In the genomic region with DNA sequence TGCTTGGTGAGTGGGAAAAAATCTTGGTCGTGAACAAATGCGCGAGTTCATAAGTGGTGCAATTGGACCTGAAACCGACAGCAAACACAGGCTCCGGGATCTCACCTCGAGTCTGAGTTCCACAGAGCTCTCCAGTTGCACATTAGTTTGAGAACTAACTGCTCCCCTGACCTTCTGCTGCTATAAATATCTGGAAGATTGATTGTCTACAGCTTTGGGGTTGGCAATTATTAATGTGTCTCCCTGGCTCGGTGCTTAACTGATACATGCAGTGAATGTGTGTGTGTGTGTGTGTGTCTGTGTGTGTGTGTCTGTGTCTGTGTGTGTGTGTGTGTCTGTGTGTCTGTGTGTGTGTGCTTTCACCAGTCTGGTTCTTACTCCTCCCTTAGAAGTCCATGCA, we compare ENCODE assay signal across 21 mouse cellular contexts.
DNase-seq lines count a peak whose midpoint lies in the region; ATAC-seq and TF ChIP-seq lines count a peak whose summit lies in the region.
"Had no signal": no experiment of that assay in that cellular context is flagged by ENCODE, and none has a peak within 500 bp of the region (broad histone marks: within the 10 kb centered on the region; RNA-seq: fewer than 3 reads in every experiment).

No protein-coding gene starts in this region.

- no peaks in the 10 kb centered on the region for H3K36me3 ChIP-seq in hindbrain, postnatal 0 days (ENCODE audit: insufficient read depth, low read length)
- H3K36me3 ChIP-seq in hindbrain, embryonic 12.5 days: no peaks in the 10 kb centered on the region
- no peaks in the 10 kb centered on the region for H3K36me3 ChIP-seq in lung, embryonic 15.5 days
- H3K36me3 ChIP-seq in stomach, embryonic 15.5 days: no peaks in the 10 kb centered on the region
- H3K36me3 ChIP-seq: embryonic facial prominence, embryonic 10.5 days; G1E; heart, embryonic 13.5 days had no signal

- no peak overlapping the region for H3K4me3 ChIP-seq in hindbrain, postnatal 0 days (ENCODE audit: low read length)
- no peak overlapping the region for H3K4me3 ChIP-seq in hindbrain, embryonic 12.5 days
- H3K4me3 ChIP-seq in lung, embryonic 15.5 days: no peak overlapping the region
- no peak overlapping the region for H3K4me3 ChIP-seq in stomach, embryonic 15.5 days (replicated peaks)
- H3K4me3 ChIP-seq: embryonic facial prominence, embryonic 10.5 days; forebrain, embryonic 13.5 days; heart, embryonic 13.5 days had no signal

- no peak for TF ChIP-seq CTCF in hindbrain, postnatal 0 days (IDR thresholded peaks at IDR 0.05; ENCODE audit: low read depth)

- ATAC-seq in hindbrain, postnatal 0 days: no peak
- ATAC-seq in hindbrain, embryonic 12.5 days (ENCODE audit: low FRiP score): no peak
- no peak for ATAC-seq in lung, embryonic 15.5 days (ENCODE audit: borderline replicate concordance, extremely low read depth, low FRiP score, low TSS enrichment)
- peak; percentile 39; the same call in 1 of the 2 replicates for ATAC-seq in stomach, embryonic 15.5 days (ENCODE audit: insufficient read depth, low FRiP score, low read depth)
- ATAC-seq: CD4-positive, CD25-positive, alpha-beta regulatory T cell, adult 4 months; forebrain, embryonic 13.5 days; forebrain, postnatal 0 days; hindbrain, embryonic 16.5 days had no signal

- H3K4me2 ChIP-seq in hindbrain, postnatal 0 days (ENCODE audit: low read depth, low read length): no peak overlapping the region
- H3K4me2 ChIP-seq in hindbrain, embryonic 12.5 days (replicated peaks): no peak overlapping the region
- no peak overlapping the region for H3K4me2 ChIP-seq in lung, embryonic 15.5 days
- H3K4me2 ChIP-seq in stomach, embryonic 15.5 days: no peak overlapping the region
- H3K4me2 ChIP-seq: forebrain, embryonic 13.5 days; heart, embryonic 13.5 days had no signal

- H3K4me1 ChIP-seq in hindbrain, postnatal 0 days (ENCODE audit: insufficient read depth, low read length): 0 out of 2 replicates have a peak, but pooled peaks cover 4% of the 10 kb centered on the region
- H3K4me1 ChIP-seq in hindbrain, embryonic 12.5 days: peaks cover 6% of the 10 kb centered on the region; the same call in 1 of the 2 replicates
- no peaks in the 10 kb centered on the region for H3K4me1 ChIP-seq in lung, embryonic 15.5 days
- no peaks in the 10 kb centered on the region for H3K4me1 ChIP-seq in stomach, embryonic 15.5 days
- H3K4me1 ChIP-seq: embryonic facial prominence, embryonic 10.5 days; forebrain, embryonic 13.5 days; heart, embryonic 13.5 days had no signal

- WGBS in hindbrain, postnatal 0 days: 75% methylated on average over 7 of the region's 7 CpGs
- WGBS in hindbrain, embryonic 12.5 days: 78% methylated on average over 7 of the region's 7 CpGs
- 14% methylated on average over 7 of the region's 7 CpGs for whole genome bisulfite sequencing in lung, embryonic 15.5 days
- 15% methylated on average over 7 of the region's 7 CpGs for WGBS in stomach, embryonic 15.5 days

- no peak overlapping the region for H3K9ac ChIP-seq in hindbrain, postnatal 0 days (replicated peaks; ENCODE audit: low read length)
- H3K9ac ChIP-seq in hindbrain, embryonic 12.5 days: no peak overlapping the region
- no peak overlapping the region for H3K9ac ChIP-seq in lung, embryonic 15.5 days
- no peak overlapping the region for H3K9ac ChIP-seq in stomach, embryonic 15.5 days
- H3K9ac ChIP-seq: forebrain, embryonic 13.5 days; forebrain, postnatal 0 days; heart, embryonic 13.5 days had no signal

- no peak overlapping the region for H3K27ac ChIP-seq in hindbrain, postnatal 0 days
- H3K27ac ChIP-seq in hindbrain, embryonic 12.5 days: no peak overlapping the region
- H3K27ac ChIP-seq in lung, embryonic 15.5 days: peak overlapping the region; percentile 40; the same call in 1 of the 2 replicates
- H3K27ac ChIP-seq in stomach, embryonic 15.5 days: no peak overlapping the region
- H3K27ac ChIP-seq: embryonic facial prominence, embryonic 10.5 days; forebrain, embryonic 13.5 days; heart, embryonic 13.5 days had no signal

- H3K27me3 ChIP-seq in hindbrain, postnatal 0 days (ENCODE audit: insufficient read depth, low read length): no peaks in the 10 kb centered on the region
- no peaks in the 10 kb centered on the region for H3K27me3 ChIP-seq in hindbrain, embryonic 12.5 days
- no peaks in the 10 kb centered on the region for H3K27me3 ChIP-seq in lung, embryonic 15.5 days
- no peaks in the 10 kb centered on the region for H3K27me3 ChIP-seq in stomach, embryonic 15.5 days (replicated peaks)
- H3K27me3 ChIP-seq: forebrain, embryonic 13.5 days; heart, embryonic 13.5 days had no signal

- peak; percentile 4 for DNase-seq in adrenal gland, postnatal 10 days
- DNase-seq in adrenal gland, adult 8-10 months: no peak
- DNase-seq in hindbrain, postnatal 0 days (ENCODE audit: low spot score): peak; percentile 10
- DNase-seq in lung, adult 18-20 months: no peak
- DNase-seq in thymus, postnatal 14 days: no peak
- DNase-seq: B cell, adult 2 months; cerebellum, adult 11 months; cerebellum, adult 8-10 months; cerebellum, postnatal 14 days; forebrain, postnatal 0 days; gastrocnemius, postnatal 14 days; heart, postnatal 36 days had no signal

- H3K9me3 ChIP-seq in hindbrain, postnatal 0 days (ENCODE audit: low read length): no peaks in the 10 kb centered on the region
- H3K9me3 ChIP-seq in hindbrain, embryonic 12.5 days (replicated peaks): no peaks in the 10 kb centered on the region
- no peaks in the 10 kb centered on the region for H3K9me3 ChIP-seq in lung, embryonic 15.5 days
- H3K9me3 ChIP-seq in stomach, embryonic 15.5 days: no peaks in the 10 kb centered on the region
- H3K9me3 ChIP-seq: embryonic facial prominence, embryonic 10.5 days; forebrain, embryonic 13.5 days; heart, embryonic 13.5 days had no signal

Comparison
In these comparisons a context has a peak if more than half of its experiments do, and no peak if none do; other contexts are left out.
1. DNase-seq: peak in adrenal gland, postnatal 10 days (single experiment) and hindbrain, postnatal 0 days (single experiment); none in adrenal gland, adult 8-10 months (single experiment), lung, adult 18-20 months (0 of 2) and thymus, postnatal 14 days (single experiment).